In genomic region chr9:68866317-68866716, GRCm38 (mm10) we compare ENCODE assay signal across 25 mouse cellular contexts.
DNase-seq lines count a peak whose midpoint lies in the region; ATAC-seq and TF ChIP-seq lines count a peak whose summit lies in the region.
"Had no signal": no experiment of that assay in that cellular context is flagged by ENCODE, and none has a peak within 500 bp of the region (broad histone marks: within the 10 kb centered on the region; RNA-seq: fewer than 3 reads in every experiment).

No protein-coding gene starts in this region.

- peak; percentile 53 for DNase-seq in forebrain, embryonic 14.5 days (ENCODE audit: low spot score)
- peak; percentile 21 to 46 for DNase-seq in left cerebral cortex, adult 2 months (ENCODE audit: extremely low spot score in 1 of 2, low spot score in 2 of 2)
- no peak for DNase-seq in left cerebral cortex, postnatal 4 days
- peak; percentile 54 to 62 for DNase-seq in right cerebral cortex, adult 2 months (ENCODE audit: low spot score in 2 of 2)
- no peak for DNase-seq in right cerebral cortex, postnatal 14 days
- peak; percentile 74 for DNase-seq in telencephalon, adult 2 months (ENCODE audit: low read depth, low spot score)
- no peak for DNase-seq in urinary bladder, postnatal 14 days (ENCODE audit: low spot score)
- DNase-seq: adrenal gland, adult 8-10 months; cerebellum, adult 2 months; cerebellum, postnatal 25 days; gastrocnemius, adult 2 months; heart, postnatal 36 days; kidney, adult 2 months; lung, embryonic 14.5 days had no signal

- no peaks in the 10 kb centered on the region for H3K36me3 ChIP-seq in forebrain, embryonic 14.5 days (ENCODE audit: control insufficient read depth, insufficient read depth, low read length)
- H3K36me3 ChIP-seq in forebrain, embryonic 12.5 days (replicated peaks): no peaks in the 10 kb centered on the region
- H3K36me3 ChIP-seq: heart, embryonic 15.5 days; limb, embryonic 15.5 days had no signal

- ATAC-seq in forebrain, embryonic 14.5 days: no peak
- no peak for ATAC-seq in forebrain, embryonic 12.5 days (ENCODE audit: low FRiP score)
- ATAC-seq: activated CD4-positive, CD25-positive, alpha-beta regulatory T cell, adult 4 months; inflammation-experienced regulatory T-cells, adult 6 months had no signal

- WGBS in forebrain, embryonic 14.5 days: 54% methylated on average over 4 of the region's 4 CpGs
- 51% methylated on average over 4 of the region's 4 CpGs for WGBS in forebrain, embryonic 12.5 days

- intact Hi-C loops in left cerebral cortex, adult 2 months (cut with DNase I): loop anchor here (1.0 to 10.0 kb wide), 3 partner anchors 46 to 212 kb away; partner anchors contain the start of gene Rora
- intact Hi-C loops in left cerebral cortex, postnatal 4 days (cut with DNase I): no loop called here

- peaks cover 4% of the 10 kb centered on the region; the same call in 1 of the 2 replicates for H3K9me3 ChIP-seq in forebrain, embryonic 14.5 days (replicated peaks; ENCODE audit: control insufficient read depth, low read length)
- peaks cover 11% of the 10 kb centered on the region for H3K9me3 ChIP-seq in forebrain, embryonic 12.5 days
- H3K9me3 ChIP-seq: heart, embryonic 15.5 days; limb, embryonic 15.5 days had no signal

- no peak overlapping the region for H3K9ac ChIP-seq in forebrain, embryonic 14.5 days (ENCODE audit: low read length)
- H3K9ac ChIP-seq in forebrain, embryonic 12.5 days: no peak overlapping the region
- H3K9ac ChIP-seq: embryonic facial prominence, embryonic 13.5 days; heart, embryonic 15.5 days; hindbrain, embryonic 14.5 days; limb, embryonic 15.5 days; liver, embryonic 14.5 days; lung, embryonic 14.5 days had no signal

- H3K27me3 ChIP-seq in forebrain, embryonic 14.5 days (replicated peaks; ENCODE audit: control insufficient read depth, insufficient read depth, low read length): no peaks in the 10 kb centered on the region
- H3K27me3 ChIP-seq in forebrain, embryonic 12.5 days: no peaks in the 10 kb centered on the region
- H3K27me3 ChIP-seq: embryonic facial prominence, embryonic 13.5 days; heart, embryonic 15.5 days had no signal

- peaks cover 14% of the 10 kb centered on the region for H3K4me1 ChIP-seq in forebrain, embryonic 14.5 days (ENCODE audit: control insufficient read depth, insufficient read depth, low read length)
- peaks cover 11% of the 10 kb centered on the region; the same call in 1 of the 2 replicates for H3K4me1 ChIP-seq in forebrain, embryonic 12.5 days
- H3K4me1 ChIP-seq: heart, embryonic 15.5 days; limb, embryonic 15.5 days had no signal

- no peak overlapping the region for H3K4me3 ChIP-seq in forebrain, embryonic 14.5 days (ENCODE audit: low read depth, low read length)
- H3K4me3 ChIP-seq in forebrain, embryonic 12.5 days (replicated peaks): no peak overlapping the region
- H3K4me3 ChIP-seq in left cerebral cortex, adult 2 months: no peak overlapping the region
- H3K4me3 ChIP-seq: embryonic facial prominence, embryonic 13.5 days; erythroblast, embryonic 14.5 days; gastrocnemius, adult 2 months; heart, embryonic 15.5 days; limb, embryonic 15.5 days had no signal

- H3K4me2 ChIP-seq in forebrain, embryonic 14.5 days (ENCODE audit: low read length): no peak overlapping the region
- no peak overlapping the region for H3K4me2 ChIP-seq in forebrain, embryonic 12.5 days
- H3K4me2 ChIP-seq: embryonic facial prominence, embryonic 13.5 days; heart, embryonic 15.5 days; hindbrain, embryonic 14.5 days; limb, embryonic 15.5 days; lung, embryonic 14.5 days had no signal

- TF ChIP-seq CTCF in left cerebral cortex, adult 2 months (IDR thresholded peaks at IDR 0.05): no peak

- no peak overlapping the region for H3K27ac ChIP-seq in forebrain, embryonic 14.5 days (ENCODE audit: low read depth, low read length)
- no peak overlapping the region for H3K27ac ChIP-seq in forebrain, embryonic 12.5 days
- H3K27ac ChIP-seq in left cerebral cortex, adult 2 months: no peak overlapping the region
- H3K27ac ChIP-seq: embryonic facial prominence, embryonic 13.5 days; gastrocnemius, adult 2 months; heart, embryonic 15.5 days; hindbrain, embryonic 14.5 days; kidney, postnatal 0 days; limb, embryonic 15.5 days; liver, embryonic 14.5 days; stomach, postnatal 0 days had no signal

Comparison
In these comparisons a context has a peak if more than half of its experiments do, and no peak if none do; other contexts are left out.
1. DNase-seq: peak in forebrain, embryonic 14.5 days (single experiment), left cerebral cortex, adult 2 months (2 of 2), right cerebral cortex, adult 2 months (2 of 2) and telencephalon, adult 2 months (single experiment); none in left cerebral cortex, postnatal 4 days (single experiment), right cerebral cortex, postnatal 14 days (single experiment) and urinary bladder, postnatal 14 days (single experiment).